Mouse (Mus musculus) ES-E14 (cell line): ENCODE measurements around the gene E030018B13Rik.

ENCODE experiments used
- CHD2 ChIP-seq: IDR thresholded peaks from 2 replicates; pipeline ENCODE4 v1.6.1; 2014; ENCODE audit warnings: mild to moderate bottlenecking, low read depth, low read length, inconsistent platforms
- HCFC1 ChIP-seq: IDR thresholded peaks from 2 replicates; pipeline ENCODE4 v1.6.1; 2012; ENCODE audit warnings: low read length, inconsistent platforms, borderline replicate concordance; ENCODE audit not compliant: insufficient read depth
- MAFK ChIP-seq: IDR thresholded peaks from 2 replicates; pipeline ENCODE4 v1.6.1; 2014; ENCODE audit warnings: mild to moderate bottlenecking, low read depth, low read length, inconsistent platforms; ENCODE audit not compliant: insufficient read depth
- ZC3H11A ChIP-seq: IDR thresholded peaks from 2 replicates; pipeline ENCODE4 v1.6.1; 2012; ENCODE audit warnings: low read depth, mild to moderate bottlenecking, inconsistent platforms, low read length, borderline replicate concordance

- no peak for TF ChIP-seq ZC3H11A
- TF ChIP-seq CHD2 = no peak
- no peak for TF ChIP-seq MAFK
- no peak for TF ChIP-seq HCFC1
These were observed 11.0 kb upstream of the E030018B13Rik start for GRCm38 (mm10) chr7:63905642-63906041.
